In the genomic region with DNA sequence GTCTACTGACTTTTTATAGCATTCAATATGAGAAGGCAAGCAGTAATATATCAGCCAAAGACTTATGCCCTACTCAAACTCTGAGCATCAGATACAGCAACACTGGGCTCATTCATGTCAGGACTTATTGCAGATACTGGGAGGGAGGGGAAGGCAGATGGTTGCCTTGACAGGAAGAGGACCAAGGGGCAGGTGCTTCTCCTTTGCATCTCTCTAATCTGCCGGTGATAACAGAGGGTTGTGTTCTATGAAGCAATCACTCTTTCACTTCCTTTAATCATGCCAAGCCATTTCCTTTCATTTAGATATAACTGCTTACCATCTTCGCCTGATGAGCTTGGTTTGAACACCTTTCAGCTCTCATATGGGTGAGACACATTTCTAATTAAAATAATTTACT, we compare ENCODE assay signal across 16 mouse cellular contexts.
DNase-seq lines count a peak whose midpoint lies in the region; ATAC-seq lines count a peak whose summit lies in the region.
"Had no signal": no experiment of that assay in that cellular context is flagged by ENCODE, and none has a peak within 500 bp of the region (broad histone marks: within the 10 kb centered on the region; RNA-seq: fewer than 3 reads in every experiment).

No protein-coding gene starts in this region.

- peak; percentile 85 for ATAC-seq in megakaryocyte, adult 5-6 weeks (ENCODE audit: poor library complexity, severe bottlenecking)
- ATAC-seq: forebrain, embryonic 16.5 days had no signal

- DNase-seq in lung, postnatal 36 days: peak; percentile 10
- DNase-seq in lung, postnatal 10 days: no peak
- DNase-seq in CD4-positive, CD25-positive, alpha-beta regulatory T cell, adult 2 months (ENCODE audit: low read depth, low spot score): peak; percentile 11
- peak; percentile 78 to 79 for DNase-seq in spleen, postnatal 36 days (ENCODE audit: low spot score in 2 of 2)
- DNase-seq in right cerebral cortex, postnatal 36 days (ENCODE audit: low spot score in 2 of 2): no peak
- no peak for DNase-seq in left cerebral cortex, postnatal 14 days (ENCODE audit: low spot score in 2 of 2)
- DNase-seq in layer of hippocampus, adult 9-10 months (ENCODE audit: low spot score): no peak
- DNase-seq: adrenal gland, adult 8-10 months; adrenal gland, postnatal 36 days; cerebellum, adult 8-10 months; cerebellum, postnatal 14 days; gastrocnemius, postnatal 25 days; heart, adult 11 months; heart, postnatal 36 days had no signal

- intact Hi-C loops in left cerebral cortex, postnatal 14 days (cut with DNase I): no loop called here

Comparison
In these comparisons a context has a peak if more than half of its experiments do, and no peak if none do; other contexts are left out.
1. DNase-seq: peak in lung, postnatal 36 days (single experiment), CD4-positive, CD25-positive, alpha-beta regulatory T cell, adult 2 months (single experiment) and spleen, postnatal 36 days (2 of 2); none in lung, postnatal 10 days (single experiment), right cerebral cortex, postnatal 36 days (0 of 2), left cerebral cortex, postnatal 14 days (0 of 2) and layer of hippocampus, adult 9-10 months (single experiment).